Mouse (Mus musculus): ENCODE data around the gene Mvb12a. TPM values are rescaled to one million over a fixed set of nuclear protein-coding genes. Genes with fewer than 3 reads are reported as not detected.

Gene Mvb12a
- polyA plus RNA-seq, 1 experiment from 2014 or later = 133 TPM

DNA sequence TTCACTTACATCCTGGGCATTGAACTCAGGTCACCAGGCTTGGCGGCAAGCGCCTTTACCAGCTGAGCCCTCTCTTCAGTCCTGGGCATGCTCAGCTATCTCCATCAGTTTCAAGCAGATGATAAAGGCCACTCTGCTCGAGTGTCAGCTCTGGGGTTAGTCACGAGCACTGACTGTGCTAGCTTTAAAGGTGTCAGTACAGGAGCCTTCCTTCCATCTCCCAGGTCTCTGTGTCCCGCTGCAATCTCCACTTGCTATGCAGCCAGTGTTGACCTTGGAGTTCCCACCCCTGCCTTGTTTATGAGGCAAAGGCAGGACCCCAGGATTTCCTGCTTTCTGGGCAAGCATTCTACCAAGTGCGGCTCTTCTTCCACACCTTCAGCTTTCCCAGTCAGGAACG is 24.9 kb downstream of the Mvb12a start:
- ATAC-seq = no peak
- no peak overlapping the region for H3K4me3 ChIP-seq (ENCODE audit: low read depth, low read length)
- 77% methylated on average over 7 of the region's 7 CpGs for WGBS
- no peak overlapping the region for H3K4me2 ChIP-seq (replicated peaks; ENCODE audit: low read depth)
- TF ChIP-seq CTCF (IDR thresholded peaks at IDR 0.05; ENCODE audit: low read depth) = no peak
- peaks cover 5% of the 10 kb centered on the region for H3K27me3 ChIP-seq (replicated peaks; ENCODE audit: control insufficient read depth, insufficient read depth, low read length)
- no peak overlapping the region for H3K9ac ChIP-seq (ENCODE audit: low read depth, low read length)
- H3K4me1 ChIP-seq (replicated peaks; ENCODE audit: control insufficient read depth, insufficient read depth, low read length) = peaks cover 7% of the 10 kb centered on the region
- no peaks in the 10 kb centered on the region; the same call in 1 of the 2 replicates for H3K9me3 ChIP-seq (ENCODE audit: control insufficient read depth)
- no peaks in the 10 kb centered on the region for H3K36me3 ChIP-seq (ENCODE audit: control insufficient read depth, insufficient read depth)
- H3K27ac ChIP-seq (ENCODE audit: low read depth, low read length) = no peak overlapping the region

DNA sequence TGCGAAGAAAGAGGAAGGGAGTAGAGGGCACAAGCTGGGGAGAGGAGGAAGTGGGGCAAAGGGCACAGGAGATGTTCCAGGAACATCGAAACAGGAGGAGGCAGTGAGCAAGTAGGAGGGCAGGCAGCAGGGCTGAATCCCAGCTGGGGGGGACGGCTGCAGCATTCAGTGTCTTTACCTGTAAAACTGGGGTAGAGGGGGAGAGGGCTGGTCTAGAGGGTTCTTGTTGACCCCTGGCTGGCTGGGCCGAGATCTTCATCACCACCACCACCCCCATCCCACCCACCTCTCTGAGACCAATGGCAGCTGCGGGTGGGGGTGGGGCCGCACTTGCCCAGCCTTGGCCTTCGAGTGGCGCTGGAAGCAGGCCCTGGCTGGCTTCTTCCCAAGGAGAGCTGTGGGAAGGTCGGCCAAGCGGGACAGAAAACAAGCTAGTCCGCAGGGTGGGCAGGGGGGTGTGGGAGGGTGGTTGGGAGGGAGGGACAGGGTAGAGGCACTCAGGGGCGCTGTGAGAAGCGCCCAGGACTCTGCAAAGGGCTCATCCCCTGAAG is 25.7 kb downstream of the Mvb12a start, which contains the start of gene Slc27a1:
TSS of gene Slc27a1 (plus strand) at position 496 of the 551 bp plus-strand sequence.
- Histone ChIP-seq H3K4me3 (ENCODE audit: low read depth, low read length) (peak within 1 kb of the TSS; percentile 47), H3K9me3 (ENCODE audit: control insufficient read depth) (no peaks in the 10 kb centered on the region; the same call in 1 of the 2 replicates), H3K4me2 (replicated peaks; ENCODE audit: low read depth) (peak within 1 kb of the TSS; percentile 83), H3K27me3 (replicated peaks; ENCODE audit: control insufficient read depth, insufficient read depth, low read length) (no peaks in the 10 kb centered on the region), H3K36me3 (ENCODE audit: control insufficient read depth, insufficient read depth) (no peaks in the 10 kb centered on the region), H3K9ac (ENCODE audit: low read depth, low read length) (peak within 1 kb of the TSS; percentile 55), H3K4me1 (replicated peaks; ENCODE audit: control insufficient read depth, insufficient read depth, low read length) (peaks cover 2% of the 10 kb centered on the region), H3K27ac (ENCODE audit: low read depth, low read length) (peak within 1 kb of the TSS; percentile 82)
- WGBS = 23% methylated on average over 12 of the region's 13 CpGs
- no peak for TF ChIP-seq CTCF (IDR thresholded peaks at IDR 0.05; ENCODE audit: low read depth)
- ATAC-seq = no peak

DNA sequence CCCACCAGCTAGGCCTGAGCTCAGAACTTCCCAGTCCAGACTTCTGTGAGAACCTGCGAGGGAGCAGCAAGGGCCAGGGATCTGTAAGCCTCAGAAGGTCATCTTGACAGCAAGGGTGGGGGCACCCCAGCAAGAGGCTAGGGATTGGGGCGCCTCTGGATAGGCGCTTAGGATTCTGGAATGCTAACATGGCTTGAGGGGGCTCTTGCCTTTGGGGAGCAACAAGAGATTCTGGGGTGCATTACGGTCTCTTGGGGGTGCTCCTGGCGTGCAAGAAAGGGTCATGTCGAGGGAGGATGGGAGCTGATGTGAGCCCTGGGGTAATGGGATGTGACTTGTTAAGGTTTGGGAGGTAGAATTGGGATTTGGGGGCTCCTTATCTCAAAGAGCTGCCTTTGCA is 26.2 kb downstream of the Mvb12a start:
- no peak for TF ChIP-seq CTCF (IDR thresholded peaks at IDR 0.05; ENCODE audit: low read depth)
- H3K36me3 ChIP-seq (ENCODE audit: control insufficient read depth, insufficient read depth) = no peaks in the 10 kb centered on the region
- peaks cover 2% of the 10 kb centered on the region for H3K4me1 ChIP-seq (replicated peaks; ENCODE audit: control insufficient read depth, insufficient read depth, low read length)
- no peak overlapping the region for H3K27ac ChIP-seq (ENCODE audit: low read depth, low read length)
- no peaks in the 10 kb centered on the region; the same call in 1 of the 2 replicates for H3K9me3 ChIP-seq (ENCODE audit: control insufficient read depth)
- 28% methylated on average over 6 of the region's 6 CpGs for WGBS
- peak overlapping the region; percentile 83 for H3K4me2 ChIP-seq (replicated peaks; ENCODE audit: low read depth)
- ATAC-seq = no peak
- H3K9ac ChIP-seq (ENCODE audit: low read depth, low read length) = no peak overlapping the region; the same call in 1 of the 2 replicates
- H3K4me3 ChIP-seq (ENCODE audit: low read depth, low read length) = peak overlapping the region; percentile 47; the same call in 1 of the 2 replicates
- no peaks in the 10 kb centered on the region for H3K27me3 ChIP-seq (replicated peaks; ENCODE audit: control insufficient read depth, insufficient read depth, low read length)

DNA sequence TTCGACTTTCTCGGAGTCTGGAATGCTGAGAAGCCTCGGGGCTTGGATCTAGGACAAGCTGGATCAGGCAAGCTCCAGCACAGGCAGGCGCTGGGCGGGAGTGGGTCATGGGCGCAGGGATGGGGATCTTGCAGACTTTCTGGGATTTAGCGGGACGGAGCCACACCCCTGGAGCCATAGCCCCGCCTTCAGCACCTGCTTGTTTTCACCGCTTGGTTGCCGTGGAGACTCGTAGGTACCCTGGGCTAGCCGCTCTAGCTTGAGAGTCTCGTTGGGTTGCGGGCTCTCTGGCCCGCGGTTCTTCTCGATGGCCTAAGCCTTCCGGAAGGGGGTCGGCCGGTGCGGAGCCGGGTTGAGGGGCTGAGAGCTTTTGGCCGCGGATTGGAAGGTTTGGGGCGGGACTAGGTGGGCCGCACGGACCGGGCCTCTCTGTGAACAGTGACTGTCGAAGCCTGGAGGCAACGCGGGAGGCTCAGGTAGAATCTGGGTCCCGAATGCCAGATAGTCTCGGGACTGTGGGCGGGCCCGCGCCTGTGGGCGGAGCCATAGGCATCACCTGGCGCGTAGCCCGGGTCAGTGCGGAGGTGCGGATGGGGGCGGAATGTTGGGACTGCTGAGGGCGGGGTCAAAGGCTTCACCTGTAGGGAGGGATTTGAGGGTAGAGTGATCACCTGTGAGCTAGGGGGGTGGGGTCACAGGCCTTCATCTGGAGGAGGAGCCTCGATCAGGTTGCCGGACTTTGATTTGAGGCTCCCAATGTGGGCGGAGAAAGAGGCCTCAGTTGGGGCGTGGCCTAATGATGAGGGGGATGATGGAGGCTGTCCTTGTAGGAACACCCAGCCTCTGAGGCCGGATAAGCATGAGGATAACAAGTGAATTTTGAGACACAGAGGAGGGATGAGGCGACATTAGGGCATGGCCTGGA is 26.9 kb downstream of the Mvb12a start:
- peak overlapping the region; percentile 55 for H3K9ac ChIP-seq (ENCODE audit: low read depth, low read length)
- H3K36me3 ChIP-seq (ENCODE audit: control insufficient read depth, insufficient read depth) = no peaks in the 10 kb centered on the region
- H3K4me1 ChIP-seq (replicated peaks; ENCODE audit: control insufficient read depth, insufficient read depth, low read length) = peaks cover 2% of the 10 kb centered on the region
- ATAC-seq = peak; percentile 90
- under 1% methylated on average over 51 of the region's 51 CpGs for WGBS
- no peaks in the 10 kb centered on the region for H3K27me3 ChIP-seq (replicated peaks; ENCODE audit: control insufficient read depth, insufficient read depth, low read length)
- TF ChIP-seq CTCF (IDR thresholded peaks at IDR 0.05; ENCODE audit: low read depth) = no peak
- H3K4me3 ChIP-seq (ENCODE audit: low read depth, low read length) = peak overlapping the region; percentile 47
- H3K4me2 ChIP-seq (replicated peaks; ENCODE audit: low read depth) = peak overlapping the region; percentile 83
- H3K27ac ChIP-seq (ENCODE audit: low read depth, low read length) = peak overlapping the region; percentile 82
- H3K9me3 ChIP-seq (ENCODE audit: control insufficient read depth) = no peaks in the 10 kb centered on the region

DNA sequence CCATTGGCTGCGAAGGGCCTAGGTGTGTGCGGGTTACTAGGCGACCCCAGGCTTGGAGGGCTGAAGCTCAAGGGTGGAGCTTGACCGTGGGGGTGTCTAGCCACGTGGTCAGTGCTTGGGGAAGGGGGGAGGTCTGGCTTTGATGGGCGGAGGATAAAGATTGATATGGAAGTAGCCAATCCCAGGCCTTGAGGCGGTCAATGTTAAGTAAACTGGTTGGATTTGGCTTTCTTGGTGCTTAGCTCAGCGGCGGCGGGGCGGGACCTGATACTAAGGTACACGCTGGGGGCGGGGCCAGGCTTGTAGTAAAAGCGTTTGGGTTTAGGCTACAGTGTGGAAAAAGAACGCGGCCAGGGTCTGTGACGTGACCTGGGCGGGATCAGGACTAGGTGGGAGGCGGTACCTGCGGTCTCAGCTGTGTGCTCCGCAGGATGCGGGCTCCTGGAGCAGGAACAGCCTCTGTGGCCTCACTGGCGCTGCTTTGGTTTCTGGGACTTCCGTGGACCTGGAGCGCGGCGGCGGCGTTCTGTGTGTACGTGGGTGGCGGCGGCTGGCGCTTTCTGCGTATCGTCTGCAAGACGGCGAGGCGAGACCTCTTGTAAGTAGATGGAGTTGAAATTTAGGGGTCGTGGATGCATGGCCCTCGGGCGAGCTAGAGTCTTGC is 27.7 kb downstream of the Mvb12a start:
- H3K27ac ChIP-seq (ENCODE audit: low read depth, low read length) = peak overlapping the region; percentile 82
- no peaks in the 10 kb centered on the region for H3K9me3 ChIP-seq (ENCODE audit: control insufficient read depth)
- peak overlapping the region; percentile 83 for H3K4me2 ChIP-seq (replicated peaks; ENCODE audit: low read depth)
- H3K36me3 ChIP-seq (ENCODE audit: control insufficient read depth, insufficient read depth) = no peaks in the 10 kb centered on the region
- H3K4me1 ChIP-seq (replicated peaks; ENCODE audit: control insufficient read depth, insufficient read depth, low read length) = peaks cover 2% of the 10 kb centered on the region
- peak overlapping the region; percentile 60 for H3K9ac ChIP-seq (ENCODE audit: low read depth, low read length)
- peak; percentile 86 for ATAC-seq
- H3K4me3 ChIP-seq (ENCODE audit: low read depth, low read length) = peak overlapping the region; percentile 47
- H3K27me3 ChIP-seq (replicated peaks; ENCODE audit: control insufficient read depth, insufficient read depth, low read length) = no peaks in the 10 kb centered on the region
- 1% methylated on average over 41 of the region's 41 CpGs for WGBS
- TF ChIP-seq CTCF (IDR thresholded peaks at IDR 0.05; ENCODE audit: low read depth) = peak; percentile 36; the same call in 1 of the 2 replicates

DNA sequence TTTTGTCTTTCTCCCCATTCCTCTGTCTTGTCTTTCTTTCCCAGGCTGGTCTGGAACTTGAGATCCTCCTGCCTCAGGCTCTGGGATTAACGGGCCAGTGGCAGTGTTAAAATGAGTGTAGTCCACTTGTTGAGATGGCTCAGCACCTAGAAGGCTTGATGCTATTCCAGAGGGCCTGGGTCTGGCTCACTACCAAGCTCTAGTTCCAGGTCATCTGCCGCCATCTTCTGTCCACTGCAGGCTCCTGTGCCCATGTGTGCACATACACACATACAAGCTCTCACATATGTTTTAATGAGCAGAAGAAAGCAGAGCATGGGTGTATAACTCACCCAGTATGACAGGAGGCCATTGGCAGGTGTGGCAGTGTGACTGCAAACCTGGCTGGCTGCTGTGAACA is 29.4 kb downstream of the Mvb12a start:
- peaks cover 2% of the 10 kb centered on the region for H3K4me1 ChIP-seq (replicated peaks; ENCODE audit: control insufficient read depth, insufficient read depth, low read length)
- no peak overlapping the region for H3K9ac ChIP-seq (ENCODE audit: low read depth, low read length)
- 84% methylated on average over 2 of the region's 2 CpGs for WGBS
- no peak overlapping the region for H3K27ac ChIP-seq (ENCODE audit: low read depth, low read length)
- H3K4me3 ChIP-seq (ENCODE audit: low read depth, low read length) = no peak overlapping the region
- H3K36me3 ChIP-seq (ENCODE audit: control insufficient read depth, insufficient read depth) = no peaks in the 10 kb centered on the region
- ATAC-seq = no peak
- H3K4me2 ChIP-seq (replicated peaks; ENCODE audit: low read depth) = no peak overlapping the region
- TF ChIP-seq CTCF (IDR thresholded peaks at IDR 0.05; ENCODE audit: low read depth) = peak; percentile 19; the same call in 1 of the 2 replicates
- no peaks in the 10 kb centered on the region for H3K9me3 ChIP-seq (ENCODE audit: control insufficient read depth)
- no peaks in the 10 kb centered on the region for H3K27me3 ChIP-seq (replicated peaks; ENCODE audit: control insufficient read depth, insufficient read depth, low read length)
